Mouse (Mus musculus): ENCODE data around the gene Gm2004.
"Not testable (repeated sequence)": the region's sequence is repeated elsewhere in the genome, so short reads cannot be mapped to it uniquely, and the experiment has no call there.

The Gm2004 gene

DNA sequence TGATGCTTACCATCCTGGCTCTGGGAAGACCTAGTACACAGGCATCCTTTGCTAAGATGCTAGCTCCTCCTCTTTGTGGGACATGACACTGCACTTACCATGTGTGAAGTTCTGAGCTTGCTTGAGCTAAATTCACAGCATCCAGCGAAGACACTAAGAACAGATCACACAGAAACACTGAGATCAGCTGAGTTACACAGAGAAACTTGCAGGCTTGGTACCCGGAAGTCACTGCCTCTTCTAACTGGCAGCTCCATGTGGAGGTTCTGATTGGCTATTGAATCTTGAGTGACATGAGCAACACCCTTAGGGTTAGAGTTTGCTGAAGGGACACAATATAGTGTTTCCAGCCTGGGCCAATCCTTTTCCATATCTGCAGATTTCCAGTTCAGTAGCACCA lies at the start of gene Gm2004:
Gm2004 (minus strand) TSS at position 101 of the 400 bp plus-strand sequence.
- not testable (repeated sequence) for DNase-seq
